Mouse (Mus musculus) liver, adult 2 months (tissue): ENCODE measurements at regions not wholly inside any gene's neighbourhood (a gene's known extent, or its start where the extent isn't known, plus 50 kb on each side); places are given as distances from the start of the nearest gene placed in this dataset.

Experiments
- CTCF ChIP-seq: fragments of 200-500 bp; IDR thresholded peaks from 2 replicates; pipeline ENCODE4 v1.5.1; 2011; ENCODE audit warnings: low read depth, low read length, control low read depth
- POLR2A ChIP-seq: fragments of 200-500 bp; IDR thresholded peaks from 2 replicates; pipeline ENCODE4 v1.6.1; 2011; ENCODE audit warnings: low read length, control low read depth; ENCODE audit not compliant: insufficient read depth; ENCODE audit errors: extremely low read depth

GRCm38 (mm10) chr13:29034904-29035303 lies 81.4 kb upstream of the Sox4 start:
- TF ChIP-seq CTCF (no peak), POLR2A (no peak)
